Mouse (Mus musculus): Measurements from ENCODE around the gene Itm2a.
A peak's percentile ranks its signal among the peaks of the same experiment; 100 is the strongest.

Gene Itm2a

DNA sequence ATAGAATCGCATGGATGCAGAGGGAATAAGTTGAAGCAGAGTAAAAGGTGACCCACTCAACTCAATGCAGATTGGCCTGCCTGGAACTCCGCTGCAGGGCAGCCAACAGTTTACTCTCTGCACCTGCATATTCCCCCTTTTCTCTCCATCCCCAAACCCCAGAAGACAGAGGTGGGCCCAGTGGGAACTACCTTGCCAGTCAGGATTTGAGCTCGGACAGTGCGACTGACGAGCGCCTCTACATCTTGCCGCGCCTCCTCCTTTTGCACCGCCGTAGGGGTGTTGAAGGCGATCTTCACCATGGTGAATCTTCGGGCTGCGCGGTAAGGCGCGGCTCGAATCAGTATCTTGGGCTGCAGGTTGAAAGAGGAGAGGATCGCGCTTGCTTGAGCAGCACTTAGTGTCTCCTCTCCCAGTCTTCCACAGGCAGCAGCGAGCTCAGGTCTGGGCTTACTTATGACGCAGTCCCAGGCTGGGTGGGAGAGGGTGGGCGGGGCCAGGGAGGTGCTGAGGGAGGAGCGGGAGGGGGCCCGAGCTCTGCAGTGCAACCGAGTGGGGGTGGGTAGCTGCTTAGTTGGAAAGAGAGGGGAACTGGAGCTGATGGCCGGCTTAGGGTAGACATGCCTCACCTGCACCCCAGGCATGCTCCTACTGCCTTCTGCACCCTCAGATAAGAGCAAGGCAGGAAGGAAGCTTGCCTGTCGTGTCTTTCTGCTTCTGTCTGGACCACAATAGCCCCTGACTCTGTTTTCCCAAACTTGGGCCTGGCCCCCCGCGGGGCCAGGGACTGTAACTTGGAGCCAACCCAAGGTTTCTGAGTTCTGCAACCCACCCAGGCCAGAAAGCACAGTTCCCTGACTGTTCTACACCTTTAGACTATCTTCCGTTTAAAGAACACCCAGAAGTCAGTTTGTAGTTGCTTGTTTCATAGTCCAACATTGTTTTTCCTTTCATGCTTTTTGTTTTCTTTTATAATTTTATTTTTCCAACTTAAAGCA lies at the start of gene Itm2a:
Gene Itm2a, minus strand, starts transcription at position 462 of the 998 bp plus-strand sequence.
- peak; percentile 54 for DNase-seq (ENCODE audit: low read depth, low spot score)

DNA sequence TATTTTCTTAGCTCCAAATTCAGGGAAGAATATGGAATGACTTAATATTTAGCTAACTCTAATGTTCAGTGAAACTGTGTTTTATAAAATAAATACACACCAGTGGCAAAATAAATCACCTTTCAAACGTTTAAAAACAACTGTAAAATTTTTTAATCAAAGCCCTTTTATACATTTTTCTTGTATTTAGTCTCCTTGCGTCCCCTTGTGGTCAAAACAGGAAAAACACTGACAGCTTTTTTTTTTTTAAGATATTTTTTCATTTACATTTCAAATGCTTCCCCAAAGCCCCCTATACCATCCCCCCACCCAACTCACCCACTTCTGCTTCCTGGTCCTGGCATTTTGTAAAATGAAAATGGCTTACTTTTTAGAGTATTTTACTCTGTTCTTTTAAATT lies 32.7 kb upstream of the Itm2a start:
- DNase-seq (ENCODE audit: low read depth, low spot score): no peak

DNA sequence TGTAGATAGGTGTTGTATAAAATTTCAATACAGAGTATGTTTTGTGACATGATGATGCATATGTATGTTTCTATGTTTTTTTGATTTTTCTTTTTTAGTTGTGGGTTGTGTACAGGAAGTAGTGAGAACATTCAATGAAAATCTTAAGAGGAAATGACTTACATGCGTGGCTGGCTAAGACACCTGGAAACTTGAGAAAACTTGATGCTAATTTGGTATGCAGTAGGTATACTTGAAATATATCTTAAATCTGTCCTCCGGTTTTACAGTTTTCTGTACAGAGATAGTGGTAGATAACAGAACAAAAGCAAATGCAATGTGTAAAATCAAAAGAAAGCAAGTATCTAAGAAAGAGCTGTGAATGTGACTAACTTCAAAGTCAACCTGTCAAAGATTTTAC lies 18.1 kb upstream of the Itm2a start:
- no peak for DNase-seq (ENCODE audit: low read depth, low spot score)

DNA sequence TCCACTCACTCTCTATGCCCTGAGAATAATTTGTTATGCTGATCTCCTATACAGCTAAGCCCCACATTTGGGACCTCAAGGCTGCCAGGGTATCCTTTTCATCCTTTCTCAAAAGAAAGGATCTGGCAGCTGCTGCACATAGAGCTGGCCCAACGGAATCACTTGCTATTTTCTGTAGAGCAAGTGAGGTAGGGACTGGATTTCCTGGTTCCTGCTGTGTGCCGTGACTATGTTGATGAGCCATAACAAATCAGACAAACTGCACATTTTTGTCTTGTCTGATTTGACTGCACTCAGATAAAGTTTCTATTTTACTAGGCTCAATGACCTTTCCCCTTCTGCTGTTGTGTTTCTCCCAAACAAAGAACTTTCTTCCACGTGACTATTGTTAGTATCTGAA lies 14.2 kb upstream of the Itm2a start:
- no peak for DNase-seq (ENCODE audit: low read depth, low spot score)

DNA sequence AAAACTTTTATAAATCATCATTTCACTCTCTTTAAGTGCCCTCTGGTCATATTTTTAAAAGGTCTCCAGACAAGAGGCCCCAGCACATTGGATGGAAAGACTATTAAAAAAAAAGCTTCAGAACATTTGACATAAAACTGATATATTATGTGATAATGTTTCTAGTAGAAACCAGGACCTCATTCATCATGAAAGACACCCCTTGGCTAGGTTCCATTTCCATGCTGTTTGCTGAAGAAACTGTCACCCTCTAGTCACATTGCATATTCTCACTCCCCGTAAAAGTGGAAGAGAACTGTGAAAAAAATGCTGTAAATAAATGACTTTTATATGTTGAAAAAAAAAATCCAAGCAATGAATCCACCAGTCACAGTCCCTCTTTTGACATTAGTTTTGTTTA lies 12.8 kb upstream of the Itm2a start:
- DNase-seq (ENCODE audit: low read depth, low spot score): no peak

DNA sequence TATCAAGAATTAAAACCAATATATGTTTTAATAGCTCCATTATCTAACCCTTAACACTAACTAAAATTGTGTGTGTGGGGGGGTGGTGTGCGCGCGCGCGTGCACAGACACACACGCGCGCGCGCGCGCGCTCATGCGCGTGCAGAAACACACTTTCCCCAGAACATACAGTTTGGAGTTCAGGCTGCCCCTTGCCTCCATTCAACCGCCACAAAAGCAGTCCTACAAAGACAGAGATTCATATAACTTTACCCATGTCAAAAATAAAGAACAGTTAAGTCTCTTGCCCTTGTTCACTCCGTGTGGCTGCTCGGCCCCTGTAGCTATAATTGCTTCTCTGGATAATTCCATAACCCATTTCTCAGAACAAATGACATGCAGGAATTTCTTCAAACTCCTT lies 695 bp downstream of the Itm2a start:
- no peak for DNase-seq (ENCODE audit: low read depth, low spot score)

DNA sequence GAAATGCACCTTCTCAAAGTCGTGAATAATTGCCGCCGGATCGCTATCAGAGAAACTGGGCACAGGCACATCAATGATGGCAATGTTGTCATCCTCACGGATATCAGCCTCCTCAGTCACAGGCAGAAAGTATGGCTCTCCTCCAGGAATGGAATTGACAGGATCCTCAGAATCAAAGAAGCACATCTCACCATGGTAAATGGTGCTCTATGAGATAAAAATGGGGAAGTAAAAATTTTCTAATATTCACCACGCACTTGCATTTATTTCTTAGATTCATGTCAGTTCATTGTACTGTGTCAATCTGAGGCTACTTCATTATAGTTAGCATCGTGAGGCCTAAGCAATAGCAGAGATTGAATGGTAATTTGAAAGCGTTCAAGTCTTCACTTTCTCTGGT lies 4.1 kb downstream of the Itm2a start:
- DNase-seq (ENCODE audit: low read depth, low spot score): no peak

DNA sequence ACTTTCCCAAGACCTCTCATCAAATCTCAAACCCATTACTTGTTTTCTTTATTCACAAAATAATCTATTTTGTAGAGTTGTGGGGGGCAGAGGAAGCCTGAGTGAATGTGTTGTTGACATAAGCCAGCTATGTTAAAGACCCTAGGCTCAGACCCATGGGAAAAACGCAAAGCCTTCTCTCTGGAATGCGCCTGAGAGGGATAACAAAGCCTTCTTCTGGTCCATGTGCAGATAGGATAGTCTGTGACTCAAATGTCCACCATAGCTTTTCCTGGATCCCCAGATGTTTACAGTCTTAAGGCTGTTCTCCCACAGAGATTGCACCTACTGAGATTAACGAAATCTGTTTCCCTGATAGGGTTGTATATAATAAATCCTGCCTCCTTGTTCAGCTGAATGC lies 9.9 kb downstream of the Itm2a start:
- DNase-seq (ENCODE audit: low read depth, low spot score): no peak

DNA sequence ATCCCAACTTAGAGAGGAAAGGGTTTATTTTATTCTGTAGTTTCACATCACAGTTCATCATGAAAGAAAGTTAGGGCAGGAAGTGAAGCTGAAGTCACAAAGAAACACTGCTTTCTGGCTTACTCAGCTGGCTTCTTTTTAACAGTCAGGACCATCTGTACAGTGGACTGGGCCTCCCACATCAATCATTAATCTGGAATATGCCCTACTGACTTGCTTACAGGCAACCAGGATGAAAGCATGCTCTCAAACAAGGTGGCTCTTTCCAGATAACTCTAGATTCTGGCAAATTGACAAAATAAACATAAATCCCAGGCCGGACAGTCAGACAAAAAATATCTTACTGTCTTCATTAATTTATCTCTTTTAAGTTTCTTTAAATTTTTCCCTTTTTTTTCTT lies 27.8 kb downstream of the Itm2a start:
- no peak for DNase-seq (ENCODE audit: low read depth, low spot score)

All from embryo, embryonic 11.5 days (tissue).